Mouse (Mus musculus) testis, adult 2 months (tissue): ENCODE measurements at regions not wholly inside any gene's neighbourhood (a gene's known extent, or its start where the extent isn't known, plus 50 kb on each side); places are given as distances from the start of the nearest gene placed in this dataset.
A peak's percentile ranks its signal among the peaks of the same experiment; 100 is the strongest.

Experiments used
- H3K27ac ChIP-seq: fragments of 200-500 bp; 2 replicates; pipeline ENCODE4 v1.5.1; 2012; ENCODE audit warnings: low read depth, low read length; ENCODE audit not compliant: control insufficient read depth, insufficient read depth
- H3K27me3 ChIP-seq: fragments of 200-500 bp; 2 replicates; pipeline ENCODE4 v1.6.1; 2012; ENCODE audit warnings: mild to moderate bottlenecking, low read length, moderate library complexity; ENCODE audit not compliant: control insufficient read depth, insufficient read depth
- H3K36me3 ChIP-seq: fragments of 200-500 bp; 2 replicates; pipeline ENCODE4 v1.6.1; 2012; ENCODE audit warnings: mild to moderate bottlenecking, low read length; ENCODE audit not compliant: control insufficient read depth, insufficient read depth
- H3K4me1 ChIP-seq: fragments of 200-500 bp; 2 replicates; pipeline ENCODE4 v1.6.1; 2012; ENCODE audit warnings: low read length; ENCODE audit not compliant: control insufficient read depth, insufficient read depth
- H3K4me3 ChIP-seq: fragments of 200-500 bp; 2 replicates; pipeline ENCODE4 v1.5.1; 2012; ENCODE audit warnings: low read depth, mild to moderate bottlenecking, low read length, moderate library complexity, mixed read lengths; ENCODE audit not compliant: control insufficient read depth
- CTCF ChIP-seq: fragments of 200-500 bp; IDR thresholded peaks from 2 replicates; pipeline ENCODE4 v1.5.1; 2012; ENCODE audit warnings: low read depth, mild to moderate bottlenecking, inconsistent platforms, low read length, moderate library complexity; ENCODE audit not compliant: control insufficient read depth, insufficient read depth, insufficient replicate concordance
- POLR2A ChIP-seq: fragments of 200-500 bp; IDR thresholded peaks from 2 replicates; pipeline ENCODE4 v1.6.1; 2012; ENCODE audit warnings: low read depth, mild to moderate bottlenecking, inconsistent platforms, low read length, moderate library complexity; ENCODE audit not compliant: control insufficient read depth

GRCm38 (mm10) chr2:74187963-74188790 is 277.1 kb upstream of the Atp5g3 start:
- no peaks in the 10 kb centered on the region for H3K36me3 ChIP-seq
- no peak overlapping the region for H3K27ac ChIP-seq
- no peaks in the 10 kb centered on the region; the same call in 1 of the 2 replicates for H3K4me1 ChIP-seq
- no peak for TF ChIP-seq POLR2A
- TF ChIP-seq CTCF = no peak
- H3K27me3 ChIP-seq = no peaks in the 10 kb centered on the region
- no peak overlapping the region for H3K4me3 ChIP-seq

GRCm38 (mm10) chr2:74178106-74178505 is 267.0 kb upstream of the Atp5g3 start:
- Histone ChIP-seq H3K36me3 (no peaks in the 10 kb centered on the region), H3K4me3 (no peak overlapping the region), H3K27me3 (no peaks in the 10 kb centered on the region), H3K27ac (no peak overlapping the region), H3K4me1 (no peaks in the 10 kb centered on the region)
- TF ChIP-seq POLR2A (no peak), CTCF (no peak)

- Histone ChIP-seq H3K4me1 (no peaks in the 10 kb centered on the region), H3K36me3 (no peaks in the 10 kb centered on the region), H3K27me3 (no peaks in the 10 kb centered on the region), H3K27ac (no peak overlapping the region), H3K4me3 (no peak overlapping the region)
- TF ChIP-seq CTCF (no peak), POLR2A (no peak)
Measured at GRCm38 (mm10) chr2:74168776-74169570, 257.8 kb upstream of the Atp5g3 start.

GRCm38 (mm10) chr2:74168307-74168706 is 257.2 kb upstream of the Atp5g3 start:
- H3K4me1 ChIP-seq = no peaks in the 10 kb centered on the region
- H3K27me3 ChIP-seq = no peaks in the 10 kb centered on the region
- no peaks in the 10 kb centered on the region for H3K36me3 ChIP-seq
- peak overlapping the region; percentile 50 for H3K4me3 ChIP-seq
- TF ChIP-seq CTCF = no peak
- no peak for TF ChIP-seq POLR2A
- no peak overlapping the region for H3K27ac ChIP-seq

GRCm38 (mm10) chr2:74154062-74154461 is 242.9 kb upstream of the Atp5g3 start:
- no peaks in the 10 kb centered on the region for H3K36me3 ChIP-seq
- no peak for TF ChIP-seq POLR2A
- no peak for TF ChIP-seq CTCF
- H3K4me1 ChIP-seq = no peaks in the 10 kb centered on the region

GRCm38 (mm10) chr2:74153247-74153850 is 242.2 kb upstream of the Atp5g3 start:
- TF ChIP-seq POLR2A = no peak
- TF ChIP-seq CTCF = no peak
- Histone ChIP-seq H3K4me1 (no peaks in the 10 kb centered on the region), H3K36me3 (no peaks in the 10 kb centered on the region), H3K27ac (no peak overlapping the region), H3K27me3 (no peaks in the 10 kb centered on the region), H3K4me3 (no peak overlapping the region)

More at GRCm38 (mm10) chr2:74154062-74154461, 242.9 kb upstream of the Atp5g3 start:
- Histone ChIP-seq H3K27ac (no peak overlapping the region), H3K27me3 (no peaks in the 10 kb centered on the region), H3K4me3 (no peak overlapping the region)

- H3K4me1 ChIP-seq = no peaks in the 10 kb centered on the region
- TF ChIP-seq POLR2A (no peak), CTCF (no peak)
- no peak overlapping the region for H3K27ac ChIP-seq
- H3K4me3 ChIP-seq = no peak overlapping the region
- no peaks in the 10 kb centered on the region for H3K27me3 ChIP-seq
- no peaks in the 10 kb centered on the region for H3K36me3 ChIP-seq
Measured at GRCm38 (mm10) chr2:74152534-74153246, 241.6 kb upstream of the Atp5g3 start.
